Mouse (Mus musculus) intestine, embryonic 14.5 days (tissue): Measurements from ENCODE around the gene Crybg2. TPM values are rescaled to one million over a fixed set of nuclear protein-coding genes. Genes with fewer than 3 reads are reported as not detected.

ENCODE experiments used
- ATAC-seq: fragments of 200-750 bp; cut with Nextera tagmentation; replicated peaks from 2 replicates; pipeline ENCODE4 v1.8.0; 2017; ENCODE audit warnings: low read depth, moderate number of reproducible peaks, moderate TSS enrichment, moderate library complexity; ENCODE audit not compliant: low FRiP score, low TSS enrichment
- DNase-seq: peaks from one replicate; pipeline ENCODE4 v3.0.0-alpha.2; 2018; ENCODE audit warnings: low spot score
- H3K27ac ChIP-seq: fragments of 300-500 bp; sonication (generic); 2 replicates; pipeline ENCODE4 v1.5.1; 2014; ENCODE audit warnings: low read depth, mild to moderate bottlenecking, control low read depth
- H3K27me3 ChIP-seq: fragments of 300-500 bp; sonication (generic); replicated peaks from 2 replicates; pipeline ENCODE4 v1.6.1; 2014; ENCODE audit warnings: low read length, control low read depth; ENCODE audit not compliant: control insufficient read depth, insufficient read depth
- H3K36me3 ChIP-seq: fragments of 300-500 bp; sonication (generic); 2 replicates; pipeline ENCODE4 v1.6.1; 2014; ENCODE audit warnings: low read length, control low read depth; ENCODE audit not compliant: control insufficient read depth, insufficient read depth
- H3K4me1 ChIP-seq: fragments of 300-500 bp; sonication (generic); replicated peaks from 2 replicates; pipeline ENCODE4 v1.6.1; 2014; ENCODE audit warnings: low read length, control low read depth, mixed read lengths; ENCODE audit not compliant: control insufficient read depth, insufficient read depth
- H3K4me2 ChIP-seq: fragments of 300-500 bp; sonication (generic); 2 replicates; pipeline ENCODE4 v1.6.1; 2014; ENCODE audit warnings: low read length
- H3K4me3 ChIP-seq: fragments of 300-500 bp; sonication (generic); 2 replicates; pipeline ENCODE4 v1.5.1; 2014; ENCODE audit warnings: low read depth, low read length, control low read depth, mixed read lengths
- H3K9ac ChIP-seq: fragments of 300-500 bp; sonication (generic); 2 replicates; pipeline ENCODE4 v1.6.1; 2014; ENCODE audit warnings: mild to moderate bottlenecking, low read length
- H3K9me3 ChIP-seq: fragments of 300-500 bp; sonication (generic); 2 replicates; pipeline ENCODE4 v1.6.1; 2016; ENCODE audit warnings: low read length, control low read depth; ENCODE audit not compliant: control insufficient read depth
- WGBS: fragments of 180-500 bp; shearing (Covaris S2); extraction: QIAGEN DNeasy Blood & Tissue Kit; methylation state at CpG from one replicate; pipeline ENCODE4 v1.1.7; 2014; 5-methylcytosine and 5-hydroxymethylcytosine counted together
- polyA plus RNA-seq: library from polyadenylated mRNA; unstranded; fragments of >200 nt; fragmentation: Nextera tagmentation; extraction: Ambion mirVana; gene quantifications from 2 replicates; pipeline ENCODE4 v1.2.1, GENCODE M21; 2014

Gene Crybg2
- polyA plus RNA-seq, 1 experiment from 2014 or later, result 11.4 TPM

DNA sequence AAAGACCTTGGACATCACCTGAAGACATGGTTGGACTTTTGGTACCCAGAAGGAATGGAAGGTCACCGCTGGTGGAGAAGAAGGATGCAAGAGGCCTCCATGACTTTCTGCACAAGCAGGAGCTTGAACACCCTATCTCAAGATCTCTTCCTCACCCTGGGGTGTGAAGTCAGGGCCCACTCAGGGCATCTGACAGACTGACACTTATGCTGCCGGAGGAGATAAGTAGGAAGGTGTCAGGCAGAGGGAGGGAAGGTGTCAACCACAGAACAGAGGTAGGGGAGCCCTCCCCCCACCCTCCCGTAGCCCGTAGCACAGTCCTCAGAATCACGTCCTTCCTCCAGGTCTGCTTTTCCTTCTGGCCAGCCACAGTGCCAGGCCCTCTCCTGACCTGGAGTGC lies 13.0 kb upstream of the Crybg2 start:
- ATAC-seq, result no peak
- peaks cover 5% of the 10 kb centered on the region; the same call in 1 of the 2 replicates for H3K4me1 ChIP-seq
- 57% methylated on average over 5 of the region's 5 CpGs for WGBS

GRCm38 (mm10) chr4:134051912-134052311 lies 8.7 kb upstream of the Crybg2 start:
- ATAC-seq (no peak), DNase-seq (no peak)
- H3K4me2 ChIP-seq, result no peak overlapping the region
- no peak overlapping the region for H3K9ac ChIP-seq
- no peaks in the 10 kb centered on the region for H3K27me3 ChIP-seq
- no peaks in the 10 kb centered on the region for H3K36me3 ChIP-seq
- peaks cover 7% of the 10 kb centered on the region; the same call in 1 of the 2 replicates for H3K4me1 ChIP-seq
- H3K27ac ChIP-seq, result no peak overlapping the region
- 0 out of 2 replicates have a peak, but pooled peaks cover 3% of the 10 kb centered on the region for H3K9me3 ChIP-seq
- WGBS, result 76% methylated on average over 5 of the region's 5 CpGs
- no peak overlapping the region for H3K4me3 ChIP-seq

More for the DNA sequence above, 13.0 kb upstream of the Crybg2 start:
- H3K4me2 ChIP-seq, result no peak overlapping the region
- H3K9ac ChIP-seq, result no peak overlapping the region
- no peak for DNase-seq
- no peak overlapping the region for H3K27ac ChIP-seq
- H3K4me3 ChIP-seq, result no peak overlapping the region
- 0 out of 2 replicates have a peak, but pooled peaks cover 3% of the 10 kb centered on the region for H3K9me3 ChIP-seq
- no peaks in the 10 kb centered on the region for H3K27me3 ChIP-seq
- no peaks in the 10 kb centered on the region for H3K36me3 ChIP-seq

GRCm38 (mm10) chr4:134052560-134052959 lies 8.1 kb upstream of the Crybg2 start:
- H3K9ac ChIP-seq, result no peak overlapping the region
- 24% methylated on average over 8 of the region's 8 CpGs for WGBS

GRCm38 (mm10) chr4:134053538-134053937 lies 7.1 kb upstream of the Crybg2 start, which contains the start of gene Zfp683:
Gene Zfp683, plus strand, starts transcription at chr4:134053838.
- no peak for DNase-seq
- H3K27ac ChIP-seq, result no peak within 1 kb of the TSS

More at GRCm38 (mm10) chr4:134052560-134052959, 8.1 kb upstream of the Crybg2 start:
- H3K4me1 ChIP-seq, result peaks cover 7% of the 10 kb centered on the region; the same call in 1 of the 2 replicates
- H3K9me3 ChIP-seq, result 0 out of 2 replicates have a peak, but pooled peaks cover 3% of the 10 kb centered on the region
- ATAC-seq (no peak), DNase-seq (no peak)
- no peak overlapping the region for H3K4me3 ChIP-seq
- no peak overlapping the region for H3K27ac ChIP-seq
- H3K36me3 ChIP-seq, result no peaks in the 10 kb centered on the region
- no peaks in the 10 kb centered on the region for H3K27me3 ChIP-seq
- H3K4me2 ChIP-seq, result no peak overlapping the region

GRCm38 (mm10) chr4:134058166-134058715 lies 2.4 kb upstream of the Crybg2 start:
- H3K4me3 ChIP-seq, result no peak overlapping the region
- no peaks in the 10 kb centered on the region for H3K36me3 ChIP-seq
- WGBS, result 27% methylated on average over 14 of the region's 14 CpGs
- no peak for DNase-seq
- no peak overlapping the region for H3K9ac ChIP-seq
- no peaks in the 10 kb centered on the region for H3K27me3 ChIP-seq
- peaks cover 6% of the 10 kb centered on the region for H3K4me1 ChIP-seq
- no peak for ATAC-seq
- H3K27ac ChIP-seq, result no peak overlapping the region
- peak overlapping the region; percentile 38 for H3K4me2 ChIP-seq
- H3K9me3 ChIP-seq, result no peaks in the 10 kb centered on the region

More at GRCm38 (mm10) chr4:134053538-134053937, 7.1 kb upstream of the Crybg2 start, which contains the start of gene Zfp683:
- WGBS, result 89% methylated on average over 3 of the region's 3 CpGs
- H3K27me3 ChIP-seq, result no peaks in the 10 kb centered on the region
- H3K9me3 ChIP-seq, result 0 out of 2 replicates have a peak, but pooled peaks cover 3% of the 10 kb centered on the region
- H3K4me2 ChIP-seq, result no peak within 1 kb of the TSS
- ATAC-seq, result no peak
- H3K36me3 ChIP-seq, result no peaks in the 10 kb centered on the region
- peaks cover 7% of the 10 kb centered on the region; the same call in 1 of the 2 replicates for H3K4me1 ChIP-seq
- no peak within 1 kb of the TSS for H3K4me3 ChIP-seq
- H3K9ac ChIP-seq, result no peak within 1 kb of the TSS

DNA sequence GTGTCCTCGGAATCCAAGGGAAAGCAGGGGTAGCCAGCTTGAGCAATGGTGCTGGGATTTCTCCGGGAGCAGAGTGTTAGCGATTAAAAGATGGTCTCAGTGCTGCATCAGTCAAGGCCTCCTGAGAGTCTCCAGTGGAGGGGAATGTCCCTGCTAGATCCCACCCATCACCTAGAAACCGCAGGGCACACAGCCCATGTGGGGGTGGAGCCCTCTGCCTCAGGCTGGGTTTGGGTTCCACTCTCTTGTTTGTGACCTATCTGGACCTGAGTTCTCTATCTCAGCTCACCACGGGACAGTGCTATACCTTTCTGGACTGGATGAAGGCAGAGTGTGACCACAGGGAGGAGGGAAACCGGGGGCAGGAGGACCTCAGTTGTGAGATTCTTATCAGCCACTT lies 1.7 kb upstream of the Crybg2 start:
- no peaks in the 10 kb centered on the region for H3K36me3 ChIP-seq
- 75% methylated on average over 6 of the region's 6 CpGs for WGBS

DNA sequence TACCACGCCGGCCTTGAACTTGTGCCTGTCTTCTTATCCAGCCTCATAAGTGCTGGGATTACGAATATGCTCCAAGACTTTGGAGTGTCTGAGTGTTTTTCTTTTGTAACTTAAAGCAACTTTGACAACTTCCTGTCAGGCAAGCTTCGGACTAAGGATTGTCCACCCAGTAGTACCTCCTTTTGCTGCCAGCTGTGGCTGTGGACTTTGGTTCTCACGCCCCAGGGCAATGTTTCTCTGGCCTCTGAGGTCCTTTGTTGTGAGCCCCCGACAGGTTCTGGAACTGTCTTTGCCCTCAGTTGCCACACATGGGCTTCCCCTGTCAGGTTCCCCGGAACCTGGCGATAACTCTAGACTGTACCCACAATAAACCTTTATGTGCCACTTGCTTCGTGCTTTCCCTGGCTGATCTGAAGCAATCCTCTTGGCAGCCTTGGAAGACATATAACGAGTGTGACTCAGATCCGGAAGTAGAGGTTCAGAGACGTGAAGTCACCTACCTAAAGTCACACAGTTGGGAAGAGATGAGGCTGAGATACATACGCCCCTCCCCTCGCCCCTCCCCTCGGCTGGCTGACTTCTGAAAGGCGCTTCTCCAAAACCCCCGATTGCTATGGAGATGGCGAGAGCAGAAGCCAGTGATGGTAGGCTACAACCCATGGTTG lies 683 bp downstream of the Crybg2 start:
- Histone ChIP-seq H3K9me3 (no peaks in the 10 kb centered on the region), H3K4me2 (no peak overlapping the region), H3K4me3 (no peak overlapping the region), H3K27ac (no peak overlapping the region), H3K4me1 (peaks cover 6% of the 10 kb centered on the region), H3K27me3 (peaks cover 8% of the 10 kb centered on the region), H3K9ac (no peak overlapping the region), H3K36me3 (no peaks in the 10 kb centered on the region)
- DNase-seq (no peak), ATAC-seq (no peak)
- 55% methylated on average over 18 of the region's 18 CpGs for WGBS

More for the DNA sequence above, 1.7 kb upstream of the Crybg2 start:
- Histone ChIP-seq H3K9ac (no peak overlapping the region), H3K4me3 (no peak overlapping the region), H3K4me1 (peaks cover 6% of the 10 kb centered on the region), H3K4me2 (no peak overlapping the region), H3K27me3 (no peaks in the 10 kb centered on the region), H3K27ac (no peak overlapping the region), H3K9me3 (no peaks in the 10 kb centered on the region)
- DNase-seq (no peak), ATAC-seq (no peak)

- Histone ChIP-seq H3K4me1 (peaks cover 6% of the 10 kb centered on the region), H3K4me3 (no peak overlapping the region), H3K4me2 (no peak overlapping the region), H3K36me3 (no peaks in the 10 kb centered on the region), H3K9me3 (no peaks in the 10 kb centered on the region), H3K27me3 (peaks cover 8% of the 10 kb centered on the region), H3K27ac (no peak overlapping the region), H3K9ac (no peak overlapping the region)
- WGBS, result 39% methylated on average over 7 of the region's 8 CpGs
- ATAC-seq (peak; percentile 73), DNase-seq (no peak)
These were observed 1.4 kb downstream of the Crybg2 start for GRCm38 (mm10) chr4:134061944-134062446.
